Mouse (Mus musculus) brain, embryonic 18.5 days (tissue): ENCODE measurements around the gene Sipa1l1.

ENCODE experiments used
- DNase-seq: peaks from one replicate; pipeline ENCODE4 v3.0.0-alpha.2; 2012; ENCODE audit warnings: low read depth, low spot score

Gene Sipa1l1

DNA sequence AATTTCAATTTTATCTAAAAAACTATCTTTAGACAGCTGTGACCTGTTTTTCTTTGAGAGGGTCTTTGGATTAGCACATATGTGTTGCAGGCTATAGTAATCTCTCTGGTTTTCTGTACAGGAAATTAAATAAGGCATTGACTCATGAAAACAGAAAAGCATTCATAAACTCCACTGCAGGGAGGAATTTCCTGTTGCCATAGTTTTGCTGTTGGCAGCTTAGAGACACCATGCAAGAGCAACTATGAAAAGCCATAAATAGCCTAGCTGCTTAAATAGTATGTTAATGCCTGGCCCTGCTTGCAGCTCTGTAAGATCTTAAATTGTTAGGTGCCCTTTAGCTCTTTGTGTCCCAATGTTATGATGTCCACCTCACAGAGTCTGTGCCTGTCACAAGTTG is 204.9 kb downstream of the Sipa1l1 start:
- no peak for DNase-seq

GRCm38 (mm10) chr12:82382932-82383331 is 213.8 kb downstream of the Sipa1l1 start:
- no peak for DNase-seq

GRCm38 (mm10) chr12:82384719-82385118 is 215.6 kb downstream of the Sipa1l1 start:
- no peak for DNase-seq

GRCm38 (mm10) chr12:82387042-82387441 is 217.9 kb downstream of the Sipa1l1 start:
- DNase-seq = no peak

- DNase-seq = no peak
Measured at GRCm38 (mm10) chr12:82387647-82388046, 218.5 kb downstream of the Sipa1l1 start.

DNA sequence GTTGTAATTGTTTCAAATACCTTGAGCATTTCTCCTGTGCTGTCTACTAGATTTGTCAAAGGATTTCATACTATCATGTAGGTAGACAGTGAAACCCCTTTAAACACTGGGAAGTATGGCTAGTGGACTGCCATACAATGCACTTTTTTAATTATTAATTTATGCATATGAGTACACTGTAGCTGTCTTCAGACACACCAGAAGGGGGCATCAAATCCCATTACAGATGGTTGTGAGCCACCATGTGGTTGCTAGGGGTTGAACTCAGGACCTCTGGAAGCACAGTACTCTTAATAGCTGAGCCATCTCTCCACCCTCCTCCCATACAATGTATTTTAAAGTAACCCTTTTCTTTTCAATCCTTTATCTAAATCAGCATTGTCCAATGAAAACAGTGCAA is 219.0 kb downstream of the Sipa1l1 start:
- DNase-seq = no peak

- no peak for DNase-seq
Measured at GRCm38 (mm10) chr12:82394118-82394861, 225.2 kb downstream of the Sipa1l1 start.

- no peak for DNase-seq
Measured at GRCm38 (mm10) chr12:82395194-82395593, 226.1 kb downstream of the Sipa1l1 start.

- DNase-seq = no peak
Measured at GRCm38 (mm10) chr12:82397193-82397592, 228.1 kb downstream of the Sipa1l1 start.

DNA sequence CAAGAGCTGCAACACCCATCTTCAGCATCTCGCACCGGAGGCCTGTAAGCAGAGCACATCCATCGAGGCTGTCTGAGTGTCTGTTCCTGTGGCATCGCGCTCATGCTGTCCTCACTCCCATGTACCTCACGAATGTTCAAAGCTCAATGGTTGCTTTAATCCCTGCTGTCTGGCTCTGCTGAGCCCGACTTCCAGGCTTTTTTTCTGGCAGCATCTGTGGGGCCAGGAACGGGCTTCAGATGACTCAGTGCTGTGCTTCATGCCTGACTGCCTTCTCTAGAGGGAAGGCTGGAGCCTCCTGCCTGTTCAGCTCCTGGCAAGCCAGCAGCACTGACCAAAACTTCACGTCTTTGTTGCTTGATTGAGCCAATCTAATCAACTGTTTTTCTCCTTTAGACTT is 228.6 kb downstream of the Sipa1l1 start:
- DNase-seq = no peak

DNA sequence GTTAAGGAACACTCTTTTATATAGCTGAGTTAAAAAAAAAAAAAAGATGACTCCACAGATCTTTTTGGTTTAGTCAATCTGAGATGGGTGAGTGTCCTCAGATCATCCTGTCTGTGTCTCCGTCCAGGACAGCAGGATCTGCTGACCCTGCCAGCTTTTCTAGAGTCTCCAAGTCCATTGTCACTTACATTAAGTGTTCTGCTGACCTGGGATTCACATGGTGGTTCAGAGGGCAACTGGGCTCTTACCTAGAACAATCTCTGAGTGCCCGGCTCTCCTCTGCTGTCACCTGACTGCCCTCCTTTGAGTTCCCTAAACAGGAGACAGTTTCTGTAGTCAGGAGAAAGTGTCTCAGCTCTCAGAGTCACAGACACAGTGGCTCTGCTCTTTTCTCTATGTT is 229.8 kb downstream of the Sipa1l1 start:
- no peak for DNase-seq

DNA sequence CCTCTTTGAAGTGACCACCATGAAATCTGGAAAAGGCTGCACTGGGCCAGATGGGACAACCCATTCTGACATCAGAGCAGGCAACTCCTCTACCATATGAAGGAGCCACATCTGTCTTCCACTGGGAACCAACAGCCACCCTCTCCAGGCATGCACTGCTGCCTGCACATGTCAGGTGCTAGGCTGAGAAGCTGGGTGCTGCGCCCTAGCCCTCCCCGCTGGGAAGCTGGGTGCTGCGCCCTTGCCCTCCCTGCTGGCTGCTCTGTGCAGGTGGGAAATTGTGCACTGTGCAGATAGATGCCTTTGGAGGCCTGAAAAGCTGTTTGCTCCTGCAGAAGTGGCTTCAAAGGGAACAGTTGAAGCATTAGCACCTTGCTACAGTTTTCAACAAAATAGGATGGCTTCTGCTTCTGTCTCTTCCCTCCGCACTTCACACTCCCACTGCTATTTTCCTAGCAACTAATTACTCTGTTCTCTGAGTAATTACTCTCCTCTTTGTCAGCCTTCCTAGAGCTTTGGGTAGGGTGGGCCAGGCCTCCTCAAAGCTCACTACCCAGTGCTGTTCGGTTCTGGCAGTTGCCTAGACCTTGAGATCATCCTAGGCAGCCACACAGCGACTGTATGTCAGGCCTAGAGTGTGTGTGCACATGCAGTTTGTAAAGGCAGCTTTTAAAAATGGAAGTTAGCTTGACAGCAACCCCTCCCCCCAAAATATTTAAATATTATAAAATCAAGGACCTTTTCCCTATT is 231.0 kb downstream of the Sipa1l1 start:
- DNase-seq = no peak

- no peak for DNase-seq
Measured at GRCm38 (mm10) chr12:82400783-82401182, 231.7 kb downstream of the Sipa1l1 start.

GRCm38 (mm10) chr12:82401440-82401839 is 232.3 kb downstream of the Sipa1l1 start:
- DNase-seq = no peak

DNA sequence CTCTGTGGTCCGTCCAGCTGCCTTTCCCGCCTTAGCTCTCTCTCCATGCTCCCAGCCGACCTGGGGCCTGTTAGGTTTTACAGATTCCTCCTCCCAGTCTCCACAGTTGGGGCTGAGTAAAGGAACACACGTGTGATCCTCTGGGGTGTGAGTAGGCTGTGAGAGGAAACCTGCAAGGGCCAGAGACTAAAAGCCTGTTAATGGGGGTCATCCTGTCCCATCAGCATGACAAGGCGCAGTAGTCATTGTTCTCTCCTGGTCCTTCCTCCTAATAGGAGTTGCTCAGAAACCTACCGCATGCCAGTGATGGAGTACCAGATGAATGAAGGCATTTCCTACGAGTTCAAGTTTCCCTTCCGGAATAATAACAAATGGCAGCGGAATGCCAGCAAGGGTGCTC is 233.5 kb downstream of the Sipa1l1 start:
- DNase-seq = no peak

GRCm38 (mm10) chr12:82407531-82408255 is 238.6 kb downstream of the Sipa1l1 start:
- no peak for DNase-seq

- no peak for DNase-seq
Measured at GRCm38 (mm10) chr12:82408486-82408885, 239.4 kb downstream of the Sipa1l1 start.

DNA sequence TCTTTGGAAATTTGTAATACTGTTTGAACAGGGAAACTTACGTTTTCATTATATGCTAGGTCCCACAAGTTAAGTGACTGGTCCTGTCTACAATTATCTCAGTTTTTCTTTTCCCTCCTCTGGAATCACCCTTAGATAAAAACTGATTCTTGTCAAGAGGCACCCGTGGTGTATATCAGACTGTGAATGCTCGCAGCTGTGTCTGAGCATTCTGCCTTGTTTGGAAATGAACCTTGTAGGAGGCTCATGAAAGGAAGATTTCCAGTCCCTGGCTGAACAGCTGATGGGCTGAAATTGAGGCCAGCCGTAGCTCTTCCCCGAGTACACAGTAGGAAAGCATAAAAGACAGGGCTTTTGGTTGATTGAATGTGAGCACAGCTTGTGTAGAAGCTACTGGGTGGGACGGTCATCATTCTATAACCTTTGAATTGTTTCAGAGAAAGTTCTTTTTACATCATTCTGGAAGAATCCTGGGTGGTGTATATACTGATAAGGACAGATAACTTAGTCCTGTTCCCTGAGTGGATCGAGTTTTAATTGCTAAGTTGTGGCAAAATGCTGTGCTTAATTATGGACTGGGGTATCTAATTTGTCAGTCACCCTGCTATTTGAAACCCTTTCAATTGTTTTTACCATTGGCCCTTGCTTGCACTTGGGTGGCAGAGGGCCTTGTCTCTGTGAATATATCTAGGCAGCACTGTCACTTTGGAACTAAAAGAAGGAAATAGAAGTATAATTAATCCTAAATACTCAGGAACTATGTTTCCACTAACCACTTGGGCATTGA is 240.8 kb downstream of the Sipa1l1 start:
- no peak for DNase-seq

GRCm38 (mm10) chr12:82412291-82413032 is 243.3 kb downstream of the Sipa1l1 start:
- DNase-seq = no peak

- peak; percentile 47 for DNase-seq
Measured at GRCm38 (mm10) chr12:82415690-82416364, 246.7 kb downstream of the Sipa1l1 start.
